Mouse (Mus musculus) liver, embryonic 14.5 days (tissue): ENCODE measurements around the gene Snu13.

ENCODE experiments used
- CTCF ChIP-seq: IDR thresholded peaks from 2 replicates; pipeline ENCODE4 v1.5.1; 2016; ENCODE audit warnings: antibody characterized with exemption, low read depth, control low read depth
- EP300 ChIP-seq: IDR thresholded peaks from 2 replicates; pipeline ENCODE4 v1.6.1; 2016; ENCODE audit warnings: antibody characterized with exemption, low read depth

DNA sequence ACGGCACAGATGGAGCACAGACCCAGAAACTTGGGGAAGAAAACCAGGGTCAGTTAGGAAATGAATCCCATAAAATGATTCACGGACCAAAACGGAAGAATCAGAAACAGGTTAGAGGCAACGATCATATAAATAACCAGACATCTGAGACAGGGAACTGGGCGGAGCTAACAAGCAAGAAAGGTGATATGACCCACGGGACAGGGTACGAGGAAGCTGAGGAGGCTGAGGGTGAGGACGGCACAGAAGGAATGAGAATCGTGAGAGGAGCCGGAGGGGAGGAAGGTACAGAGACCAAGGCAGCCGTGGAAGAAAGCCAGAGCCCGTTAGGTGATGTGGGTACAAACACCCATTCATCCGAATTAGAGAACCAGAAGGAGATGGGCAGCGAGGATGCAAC lies 16.5 kb upstream of the Snu13 start:
- TF ChIP-seq CTCF (no peak), EP300 (no peak)
